Mouse (Mus musculus): ENCODE measurements around the gene Rps29. TPM values are rescaled to one million over a fixed set of nuclear protein-coding genes. Genes with fewer than 3 reads are reported as not detected.

Rps29 gene
- polyA plus RNA-seq, 1 experiment from 2014 or later = 1,563 TPM

- Histone ChIP-seq H3K4me3 (ENCODE audit: low read length) (no peak overlapping the region), H3K27me3 (replicated peaks; ENCODE audit: control insufficient read depth, insufficient read depth, low read length) (no peaks in the 10 kb centered on the region), H3K4me1 (ENCODE audit: control insufficient read depth, insufficient read depth, low read length) (no peaks in the 10 kb centered on the region), H3K9ac (ENCODE audit: low read depth, low read length) (no peak overlapping the region), H3K27ac (ENCODE audit: low read length) (no peak overlapping the region), H3K9me3 (ENCODE audit: control insufficient read depth, low read length) (no peaks in the 10 kb centered on the region), H3K36me3 (ENCODE audit: control insufficient read depth, insufficient read depth, low read length) (no peaks in the 10 kb centered on the region), H3K4me2 (ENCODE audit: low read depth, low read length) (no peak overlapping the region)
- WGBS = 88% methylated on average over 5 of the region's 5 CpGs
- ATAC-seq = no peak
These were observed 33.9 kb downstream of the Rps29 start for GRCm38 (mm10) chr12:69125066-69125465.

- Histone ChIP-seq H3K36me3 (ENCODE audit: control insufficient read depth, insufficient read depth, low read length) (no peaks in the 10 kb centered on the region), H3K9me3 (ENCODE audit: control insufficient read depth, low read length) (no peaks in the 10 kb centered on the region), H3K27me3 (replicated peaks; ENCODE audit: control insufficient read depth, insufficient read depth, low read length) (no peaks in the 10 kb centered on the region), H3K4me2 (ENCODE audit: low read depth, low read length) (no peak overlapping the region), H3K27ac (ENCODE audit: low read length) (no peak overlapping the region), H3K4me1 (ENCODE audit: control insufficient read depth, insufficient read depth, low read length) (no peaks in the 10 kb centered on the region), H3K9ac (ENCODE audit: low read depth, low read length) (no peak overlapping the region), H3K4me3 (ENCODE audit: low read length) (no peak overlapping the region)
- no peak for ATAC-seq
- 88% methylated on average over 11 of the region's 11 CpGs for WGBS
These were observed 36.2 kb downstream of the Rps29 start for GRCm38 (mm10) chr12:69122801-69123200.

- H3K27ac ChIP-seq (ENCODE audit: low read length) = no peak overlapping the region
- no peak for ATAC-seq
- H3K4me3 ChIP-seq (ENCODE audit: low read length) = no peak overlapping the region
- H3K9me3 ChIP-seq (ENCODE audit: control insufficient read depth, low read length) = no peaks in the 10 kb centered on the region
- H3K36me3 ChIP-seq (ENCODE audit: control insufficient read depth, insufficient read depth, low read length) = no peaks in the 10 kb centered on the region
- WGBS = 88% methylated on average over 6 of the region's 6 CpGs
- H3K9ac ChIP-seq (ENCODE audit: low read depth, low read length) = no peak overlapping the region
- H3K4me2 ChIP-seq (ENCODE audit: low read depth, low read length) = no peak overlapping the region
- H3K27me3 ChIP-seq (replicated peaks; ENCODE audit: control insufficient read depth, insufficient read depth, low read length) = no peaks in the 10 kb centered on the region
- no peaks in the 10 kb centered on the region for H3K4me1 ChIP-seq (ENCODE audit: control insufficient read depth, insufficient read depth, low read length)
These were observed 39.1 kb downstream of the Rps29 start for GRCm38 (mm10) chr12:69119908-69120307.

Small RNA genes within 50 kb of the gene (microRNA-seq; reads per million reads assigned to microRNA genes)
- gene Gm47287 (not detected), gene Gm47295 (not detected)

Other genes starting within 250 kb of the Rps29 start
- gene Lrr1, start 9.6 kb upstream of the Rps29 start, polyA plus RNA-seq (2015; fragmentation: Nextera tagmentation; extraction: Ambion mirVana) = 13.2 and 17.3 TPM in 2 replicates
- 602 and 654 TPM in 2 replicates for gene Rpl36al, start 24.9 kb upstream of the Rps29 start, polyA plus RNA-seq (2015; fragmentation: Nextera tagmentation; extraction: Ambion mirVana)
- 35.6 and 39.7 TPM in 2 replicates for gene Mgat2, start 25.0 kb upstream of the Rps29 start, polyA plus RNA-seq (2015; fragmentation: Nextera tagmentation; extraction: Ambion mirVana)
- 21.0 and 24.2 TPM in 2 replicates for gene Gm49383, start 37.9 kb upstream of the Rps29 start, polyA plus RNA-seq (2015; fragmentation: Nextera tagmentation; extraction: Ambion mirVana)
- 6.9 and 7.3 TPM in 2 replicates for gene Dnaaf2, start 39.2 kb upstream of the Rps29 start, polyA plus RNA-seq (2015; fragmentation: Nextera tagmentation; extraction: Ambion mirVana)
- gene Gm49384, start 45.1 kb upstream of the Rps29 start, polyA plus RNA-seq (2015; fragmentation: Nextera tagmentation; extraction: Ambion mirVana) = 19.7 and 23.0 TPM in 2 replicates
- 16.5 and 20.8 TPM in 2 replicates for gene Pole2, start 69.0 kb upstream of the Rps29 start, polyA plus RNA-seq (2015; fragmentation: Nextera tagmentation; extraction: Ambion mirVana)
- gene Klhdc1, start 82.0 kb upstream of the Rps29 start, polyA plus RNA-seq (2015; fragmentation: Nextera tagmentation; extraction: Ambion mirVana) = 5.2 and 5.4 TPM in 2 replicates
- 87.8 and 91.7 TPM in 2 replicates for gene Klhdc2, start 137.5 kb upstream of the Rps29 start, polyA plus RNA-seq (2015; fragmentation: Nextera tagmentation; extraction: Ambion mirVana)
- 56.3 and 66.2 TPM in 2 replicates for gene Nemf, start 198.0 kb upstream of the Rps29 start, polyA plus RNA-seq (2015; fragmentation: Nextera tagmentation; extraction: Ambion mirVana)
- 18.0 and 34.2 TPM in 2 replicates for gene Arf6, start 213.0 kb upstream of the Rps29 start, polyA plus RNA-seq (2015; fragmentation: Nextera tagmentation; extraction: Ambion mirVana)
- gene Gm9887, start 213.3 kb upstream of the Rps29 start, polyA plus RNA-seq (2015; fragmentation: Nextera tagmentation; extraction: Ambion mirVana) = 1.0 and 1.4 TPM in 2 replicates

All from intestine, embryonic 16.5 days (tissue).